Mouse (Mus musculus): ENCODE measurements around the gene 1700029J07Rik.
A peak's percentile ranks its signal among the peaks of the same experiment; 100 is the strongest.

Gene 1700029J07Rik

GRCm38 (mm10) chr8:45975126-45975836, at the start of gene 1700029J07Rik, which contains the start of gene Ufsp2:
1700029J07Rik (minus strand) TSS chr8:45975252.
Ufsp2 (plus strand) TSS chr8:45975528.
- DNase-seq (ENCODE audit: low read depth, low spot score): peak; percentile 99

GRCm38 (mm10) chr8:46024392-46024791, 49.3 kb upstream of the 1700029J07Rik start:
- no peak for DNase-seq (ENCODE audit: low read depth, low spot score)

DNA sequence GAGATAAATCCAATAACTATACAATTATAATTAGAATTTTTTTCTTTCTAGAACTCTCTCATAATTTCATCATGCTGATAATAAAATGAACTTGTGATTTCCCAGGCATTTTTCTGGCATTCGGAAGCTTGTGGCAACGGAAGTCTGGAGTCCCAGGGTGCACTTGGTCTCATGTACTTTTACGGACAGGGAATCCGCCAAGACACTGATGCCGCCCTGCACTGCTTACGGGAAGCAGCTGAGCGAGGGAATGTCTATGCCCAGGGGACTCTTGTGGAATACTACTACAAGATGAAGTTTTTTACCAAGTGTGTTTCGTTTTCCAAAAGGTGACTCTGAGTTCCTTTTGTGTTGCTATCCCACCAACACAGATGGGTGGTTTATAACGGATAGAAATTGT, 47.7 kb upstream of the 1700029J07Rik start:
- no peak for DNase-seq (ENCODE audit: low read depth, low spot score)

DNA sequence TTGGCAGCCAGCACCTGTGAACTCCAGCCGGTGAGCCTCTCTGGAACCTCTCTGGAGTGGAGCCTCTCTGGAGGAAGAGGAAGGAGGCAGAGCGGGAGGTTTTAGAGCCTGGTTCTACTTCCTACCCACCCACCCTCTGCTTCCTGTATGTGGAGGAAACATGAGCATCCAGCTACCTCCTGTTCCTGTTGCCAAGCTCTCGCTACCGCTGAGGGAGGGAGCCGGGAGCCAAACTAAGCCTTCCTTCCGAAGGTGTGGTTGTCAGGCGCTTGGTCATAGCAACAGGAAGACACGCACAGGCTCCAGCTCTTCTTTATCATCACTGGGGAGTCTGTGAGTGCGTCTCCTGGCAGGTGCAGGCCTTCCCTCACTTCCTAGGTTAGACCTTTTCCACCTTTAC, 47.2 kb upstream of the 1700029J07Rik start:
- DNase-seq (ENCODE audit: low read depth, low spot score): no peak

DNA sequence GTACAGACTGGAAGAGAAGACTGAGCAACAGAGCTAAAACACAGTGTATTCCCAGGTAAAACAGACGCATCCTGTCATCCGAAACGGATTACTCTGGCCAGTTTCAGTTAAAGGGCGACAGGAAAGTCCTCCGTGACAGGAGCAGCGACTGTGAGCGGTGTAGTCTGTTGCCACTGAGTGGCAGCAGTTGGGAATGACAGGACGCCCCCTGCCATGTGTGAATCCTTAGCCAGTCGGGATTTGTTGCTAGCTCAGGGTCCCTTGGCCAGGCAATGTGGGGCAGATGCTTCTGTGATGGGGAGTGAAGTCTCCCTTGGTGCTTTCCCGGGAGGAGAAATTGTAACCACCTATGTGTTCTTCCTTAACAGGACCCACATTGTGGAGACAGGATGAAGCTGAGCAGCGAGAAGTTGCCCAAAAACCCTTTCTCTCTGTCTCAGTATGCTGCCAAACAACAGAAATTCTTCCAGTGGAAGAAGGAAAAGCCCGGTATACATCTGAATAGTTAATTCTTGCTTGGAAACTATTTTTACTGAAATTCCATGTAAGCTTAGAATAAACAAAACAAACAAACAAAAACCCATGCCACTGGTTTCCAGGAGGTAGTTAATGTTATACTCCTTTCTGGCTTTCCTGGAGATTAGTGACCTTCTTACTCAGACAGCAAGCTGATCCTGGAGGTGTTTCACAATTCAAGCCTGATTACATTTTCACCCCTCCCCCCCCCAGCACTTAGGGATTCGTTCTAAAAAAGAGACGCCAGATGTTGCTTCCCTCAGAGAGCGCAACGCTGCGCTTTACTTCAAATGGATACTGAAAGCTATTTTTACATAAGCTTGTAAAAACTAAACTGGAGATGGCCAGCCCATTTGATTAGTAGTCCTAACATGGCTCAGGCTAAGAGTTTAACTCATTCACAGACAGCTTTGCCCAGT, 36.0 kb upstream of the 1700029J07Rik start:
- DNase-seq (ENCODE audit: low read depth, low spot score): peak; percentile 64

DNA sequence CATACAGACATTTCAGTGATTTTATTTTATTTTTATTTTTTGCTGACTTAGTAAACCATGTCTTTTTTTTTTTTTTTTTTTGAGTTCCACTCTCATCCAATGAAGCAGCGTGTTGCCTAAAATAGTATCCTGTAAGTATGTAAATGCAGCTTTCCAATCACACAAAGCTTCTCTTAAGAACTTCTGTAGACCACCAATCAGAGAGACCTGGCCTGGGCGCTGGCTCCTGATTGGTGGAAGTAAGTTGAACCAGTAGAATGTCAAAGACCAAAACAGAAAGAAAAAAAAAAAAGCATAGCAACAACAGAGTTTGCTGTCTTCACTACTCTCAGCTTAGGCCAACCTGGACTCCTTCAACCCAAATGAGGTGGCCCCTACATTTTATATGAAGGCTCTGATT, 35.3 kb upstream of the 1700029J07Rik start:
- DNase-seq (ENCODE audit: low read depth, low spot score): no peak

- DNase-seq (ENCODE audit: low read depth, low spot score): no peak
These were observed 32.1 kb upstream of the 1700029J07Rik start for GRCm38 (mm10) chr8:46007050-46007672.

- no peak for DNase-seq (ENCODE audit: low read depth, low spot score)
These were observed 30.5 kb upstream of the 1700029J07Rik start, which contains the start of gene Ankrd37 for GRCm38 (mm10) chr8:46005596-46005995. Ankrd37 (minus strand) TSS chr8:46005707.

DNA sequence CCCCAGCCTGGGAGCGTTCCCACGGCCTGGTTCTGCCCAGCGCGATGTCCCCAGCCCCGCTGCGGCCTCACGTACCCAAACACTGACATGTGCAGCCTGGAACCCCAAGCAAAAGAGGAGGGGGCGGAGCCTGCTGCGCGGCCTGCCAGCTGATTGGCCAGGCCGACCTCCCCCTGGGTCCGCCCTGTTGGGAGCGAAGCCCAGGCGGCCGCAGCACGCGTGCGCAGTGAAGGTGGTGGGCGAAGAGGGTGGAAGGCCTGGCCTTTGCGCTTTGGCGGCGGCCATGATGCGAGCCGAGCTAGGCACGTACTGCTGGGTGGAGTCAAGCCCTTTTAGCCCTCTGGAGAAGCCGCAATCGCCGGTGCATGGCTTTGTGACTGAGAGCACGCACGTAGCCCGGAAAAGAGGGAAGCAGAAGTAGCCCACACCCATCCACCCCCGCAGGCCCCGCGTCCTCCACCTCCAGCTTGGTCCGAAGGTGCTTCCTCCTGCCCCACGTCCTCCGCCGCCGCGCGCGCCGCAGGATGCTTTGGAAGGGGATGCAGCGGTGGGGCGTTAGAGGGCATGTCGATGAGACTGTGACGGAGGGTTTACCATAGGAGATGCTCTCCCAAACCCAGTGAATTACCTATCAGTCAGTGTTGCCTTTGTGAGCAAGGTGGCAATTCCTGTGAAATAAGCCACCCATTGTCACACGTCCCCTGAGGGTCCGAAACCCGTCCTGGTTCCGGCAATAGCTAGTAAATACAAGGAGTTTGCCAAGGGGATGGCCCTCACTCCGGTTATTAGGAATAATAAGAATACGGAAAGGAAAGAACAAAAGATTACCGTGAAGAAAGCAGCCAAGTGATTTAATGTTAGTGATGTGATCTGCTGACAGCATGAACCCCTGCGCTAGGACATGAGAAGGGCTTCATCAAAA, 25.0 kb upstream of the 1700029J07Rik start:
- DNase-seq (ENCODE audit: low read depth, low spot score): peak; percentile 95

DNA sequence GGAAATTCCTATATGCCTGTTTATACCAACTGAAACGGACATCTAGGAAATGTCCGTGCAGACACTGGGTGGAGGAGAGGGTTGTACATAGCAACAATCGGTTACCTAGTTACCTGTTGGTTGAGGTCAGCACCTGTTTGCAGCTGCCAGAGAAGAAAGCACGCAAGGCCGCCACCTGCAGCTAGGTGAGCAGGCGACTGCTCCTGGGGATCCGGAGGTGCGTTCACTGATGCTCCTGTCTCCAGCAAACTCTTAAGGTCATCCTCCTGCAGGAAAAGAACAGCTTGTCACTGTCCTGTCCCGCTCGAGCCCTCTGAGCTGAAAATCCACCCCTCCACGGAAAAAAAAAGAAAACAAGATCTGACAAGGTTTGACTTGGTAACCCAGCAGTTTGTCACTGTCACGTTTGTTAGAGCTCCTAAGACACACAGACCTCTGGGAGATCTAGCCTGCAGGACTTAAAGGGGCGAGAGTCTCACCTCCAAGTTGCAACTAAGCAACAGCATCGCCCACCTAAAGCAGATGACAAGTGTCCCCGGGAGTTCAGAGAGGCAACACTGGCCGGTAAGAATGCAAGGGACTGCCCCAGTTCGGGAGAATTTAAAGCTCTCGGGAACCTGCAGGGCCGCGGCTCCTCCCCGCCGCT, 24.2 kb upstream of the 1700029J07Rik start, which contains the start of gene Lrp2bp:
TSS of gene Lrp2bp (plus strand) at position 166 of the 646 bp plus-strand sequence.
- DNase-seq (ENCODE audit: low read depth, low spot score): no peak

DNA sequence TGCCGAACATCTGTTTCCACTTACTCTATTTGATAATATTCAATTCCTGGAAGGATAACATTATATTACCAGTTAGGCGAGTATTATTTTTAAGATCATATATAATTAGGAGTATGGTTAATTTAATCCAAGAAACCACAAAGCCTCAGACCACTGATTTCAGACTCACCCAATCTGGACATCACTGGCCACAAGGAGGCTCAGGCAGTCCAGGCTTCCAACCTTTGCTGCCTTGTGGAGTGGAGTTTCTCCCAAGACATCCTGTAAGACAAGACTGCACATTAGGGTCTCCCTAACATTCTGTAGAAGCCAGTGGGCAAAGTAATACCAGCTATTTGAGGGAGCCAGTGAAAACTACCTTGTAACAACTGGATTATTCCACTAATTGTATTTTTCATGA, 23.2 kb upstream of the 1700029J07Rik start:
- no peak for DNase-seq (ENCODE audit: low read depth, low spot score)

DNA sequence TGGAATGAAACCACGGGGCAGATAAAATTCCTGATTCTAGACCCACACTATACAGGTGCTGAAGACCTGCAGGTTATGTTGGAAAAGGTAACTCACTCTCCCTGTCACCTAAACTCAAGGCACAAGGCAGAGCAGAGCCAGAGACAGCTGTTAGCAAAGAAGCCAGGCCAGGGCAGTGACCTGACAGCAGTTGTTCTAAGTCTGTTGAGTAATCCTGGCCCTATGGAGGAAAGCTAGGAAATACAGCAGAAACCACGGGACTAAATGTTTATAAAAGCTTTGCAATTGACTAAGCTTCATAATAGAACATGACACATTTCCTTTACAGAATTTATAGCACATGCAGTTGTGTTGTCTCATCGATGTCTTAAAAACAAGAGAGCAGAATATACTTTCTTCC, 20.5 kb upstream of the 1700029J07Rik start:
- no peak for DNase-seq (ENCODE audit: low read depth, low spot score)

DNA sequence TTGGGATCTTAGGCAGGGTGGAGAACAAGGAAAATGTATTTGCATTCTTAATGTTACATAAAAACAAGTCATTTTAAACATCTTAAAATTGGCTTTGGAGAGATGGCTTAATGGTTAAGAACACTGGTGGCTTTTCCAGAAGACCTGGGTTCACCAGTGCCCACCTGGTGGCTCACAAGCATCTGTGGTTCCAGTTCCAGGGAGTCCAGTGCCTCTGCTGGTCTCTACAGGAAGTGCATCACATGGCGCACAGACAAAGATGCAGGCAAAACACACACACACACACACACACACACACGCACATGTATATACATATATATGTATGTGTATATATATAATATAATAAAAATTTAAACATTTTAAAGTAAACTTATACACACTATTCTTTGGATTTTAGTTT, 19.1 kb upstream of the 1700029J07Rik start:
- no peak for DNase-seq (ENCODE audit: low read depth, low spot score)

DNA sequence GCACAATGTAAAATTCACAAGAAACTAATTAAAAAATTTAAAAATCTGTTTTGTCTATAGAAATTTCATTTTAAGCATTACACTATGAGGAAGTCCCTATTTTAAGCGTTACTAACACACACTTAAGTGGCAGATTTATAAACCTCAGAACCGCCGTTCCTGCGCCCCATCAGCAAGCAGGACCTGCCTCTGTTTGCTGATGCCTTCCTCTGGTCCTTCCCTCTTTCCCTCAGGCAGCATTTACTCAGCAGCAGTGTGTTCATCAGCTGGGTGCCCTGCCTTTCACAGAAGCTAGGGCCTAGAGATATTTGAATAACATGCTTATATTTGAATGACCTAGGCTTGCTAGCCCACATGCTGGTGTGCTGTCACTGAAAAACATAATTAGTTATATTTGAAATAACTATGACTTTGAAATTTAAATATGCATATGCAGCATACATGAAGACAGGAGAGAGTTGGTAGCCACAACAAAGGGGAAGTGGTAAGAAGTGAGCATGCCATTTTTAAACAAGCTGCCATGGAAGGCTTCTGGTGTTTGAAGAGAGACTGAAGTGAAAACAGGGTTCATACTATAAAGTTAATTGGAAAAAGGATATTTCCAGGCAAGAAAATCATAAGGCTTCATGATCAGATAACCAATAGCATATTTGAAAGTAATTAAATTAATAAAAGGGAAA, 15.7 kb upstream of the 1700029J07Rik start:
- DNase-seq (ENCODE audit: low read depth, low spot score): no peak

GRCm38 (mm10) chr8:45988189-45988588, 13.1 kb upstream of the 1700029J07Rik start:
- DNase-seq (ENCODE audit: low read depth, low spot score): no peak

- no peak for DNase-seq (ENCODE audit: low read depth, low spot score)
These were observed 11.6 kb upstream of the 1700029J07Rik start for GRCm38 (mm10) chr8:45986665-45987064.

DNA sequence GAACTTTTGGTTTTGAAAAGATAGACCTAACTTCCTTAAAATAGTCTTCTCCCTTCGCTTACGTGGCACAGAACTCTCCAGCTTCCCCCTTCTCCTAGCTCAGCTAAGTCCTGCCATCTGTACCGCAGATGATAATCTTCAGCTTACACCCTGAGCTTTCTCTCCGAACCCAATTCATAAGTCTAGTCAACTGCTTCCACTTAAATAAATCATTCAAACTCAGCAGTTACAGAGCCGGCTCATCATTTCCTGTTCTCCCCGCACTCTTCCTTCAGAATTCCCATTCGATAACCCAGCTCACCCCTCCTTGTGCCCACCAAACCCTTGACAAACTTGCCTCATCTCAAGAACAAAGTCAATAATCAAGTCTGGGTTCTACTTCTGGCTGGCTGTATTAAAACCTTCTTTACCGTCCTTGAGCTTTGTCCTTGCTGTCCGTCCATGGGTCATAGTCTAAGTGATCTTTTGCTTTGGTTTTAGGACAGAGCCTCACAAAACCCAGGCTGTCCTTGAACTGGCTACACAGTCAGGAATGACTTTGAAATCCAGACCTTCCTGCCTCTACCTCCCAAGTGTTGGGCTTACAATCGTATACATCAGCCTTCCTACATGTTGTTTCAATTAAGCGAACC, 901 bp upstream of the 1700029J07Rik start:
- DNase-seq (ENCODE audit: low read depth, low spot score): no peak

GRCm38 (mm10) chr8:45973988-45974505, 1.0 kb downstream of the 1700029J07Rik start:
- DNase-seq (ENCODE audit: low read depth, low spot score): no peak

GRCm38 (mm10) chr8:45970894-45971293, 4.2 kb downstream of the 1700029J07Rik start:
- DNase-seq (ENCODE audit: low read depth, low spot score): no peak

Measured in telencephalon, adult 2 months (tissue).